Mouse (Mus musculus) c-Kit-positive CD71-positive TER-119-negative erythroid progenitor cells, embryonic 14.5 days (primary cell): ENCODE results near the gene Rspry1.

Source experiments
- DNase-seq: peaks from one replicate; pipeline ENCODE4 v3.0.0-alpha.2; 2013; ENCODE audit warnings: low read depth

Gene Rspry1

GRCm38 (mm10) chr8:94602471-94603131, 864 bp downstream of the Rspry1 start:
- no peak for DNase-seq

- DNase-seq, result no peak
These were observed 2.3 kb downstream of the Rspry1 start for GRCm38 (mm10) chr8:94604030-94604429.

- no peak for DNase-seq
These were observed 5.3 kb downstream of the Rspry1 start for GRCm38 (mm10) chr8:94607064-94607463.

- no peak for DNase-seq
These were observed 23.1 kb downstream of the Rspry1 start for GRCm38 (mm10) chr8:94624885-94625284.

GRCm38 (mm10) chr8:94633564-94634194, 31.9 kb downstream of the Rspry1 start:
- peak; percentile 25 for DNase-seq

- DNase-seq, result peak; percentile 58
These were observed 32.5 kb downstream of the Rspry1 start for GRCm38 (mm10) chr8:94634211-94634610.

- no peak for DNase-seq
These were observed 39.4 kb downstream of the Rspry1 start for GRCm38 (mm10) chr8:94641183-94641582.

GRCm38 (mm10) chr8:94641938-94642337, 40.2 kb downstream of the Rspry1 start:
- DNase-seq, result no peak

- DNase-seq, result no peak
These were observed 43.5 kb downstream of the Rspry1 start for GRCm38 (mm10) chr8:94645202-94645601.

- DNase-seq, result no peak
These were observed 44.4 kb downstream of the Rspry1 start for GRCm38 (mm10) chr8:94646165-94646564.

- no peak for DNase-seq
These were observed 47.8 kb downstream of the Rspry1 start for GRCm38 (mm10) chr8:94649496-94649895.

- DNase-seq, result no peak
These were observed 51.2 kb downstream of the Rspry1 start for GRCm38 (mm10) chr8:94652951-94653350.

- DNase-seq, result no peak
These were observed 53.3 kb downstream of the Rspry1 start for GRCm38 (mm10) chr8:94654994-94655393.

GRCm38 (mm10) chr8:94658031-94658430, 56.3 kb downstream of the Rspry1 start:
- no peak for DNase-seq

GRCm38 (mm10) chr8:94660418-94660817, 58.7 kb downstream of the Rspry1 start:
- no peak for DNase-seq

GRCm38 (mm10) chr8:94664722-94665121, 63.0 kb downstream of the Rspry1 start:
- DNase-seq, result no peak

- DNase-seq, result peak; percentile 87
These were observed 64.9 kb downstream of the Rspry1 start, which contains the start of gene Arl2bp for GRCm38 (mm10) chr8:94666456-94667308. Gene Arl2bp (plus strand): TSS chr8:94666600.

- no peak for DNase-seq
These were observed 72.6 kb downstream of the Rspry1 start for GRCm38 (mm10) chr8:94674384-94674783.

GRCm38 (mm10) chr8:94675923-94676322, 74.2 kb downstream of the Rspry1 start:
- DNase-seq, result no peak

GRCm38 (mm10) chr8:94678582-94678981, 76.8 kb downstream of the Rspry1 start:
- DNase-seq, result no peak

GRCm38 (mm10) chr8:94680414-94680813, 78.7 kb downstream of the Rspry1 start:
- DNase-seq, result no peak

- DNase-seq, result no peak
These were observed 81.2 kb downstream of the Rspry1 start for GRCm38 (mm10) chr8:94682732-94683524.
